Mouse (Mus musculus): ENCODE results near the gene Adap1. TPM values are rescaled to one million over a fixed set of nuclear protein-coding genes. Genes with fewer than 3 reads are reported as not detected.

Gene Adap1
- total RNA-seq, 2 experiments from 2014 or later: 2.1 to 2.3 TPM

DNA sequence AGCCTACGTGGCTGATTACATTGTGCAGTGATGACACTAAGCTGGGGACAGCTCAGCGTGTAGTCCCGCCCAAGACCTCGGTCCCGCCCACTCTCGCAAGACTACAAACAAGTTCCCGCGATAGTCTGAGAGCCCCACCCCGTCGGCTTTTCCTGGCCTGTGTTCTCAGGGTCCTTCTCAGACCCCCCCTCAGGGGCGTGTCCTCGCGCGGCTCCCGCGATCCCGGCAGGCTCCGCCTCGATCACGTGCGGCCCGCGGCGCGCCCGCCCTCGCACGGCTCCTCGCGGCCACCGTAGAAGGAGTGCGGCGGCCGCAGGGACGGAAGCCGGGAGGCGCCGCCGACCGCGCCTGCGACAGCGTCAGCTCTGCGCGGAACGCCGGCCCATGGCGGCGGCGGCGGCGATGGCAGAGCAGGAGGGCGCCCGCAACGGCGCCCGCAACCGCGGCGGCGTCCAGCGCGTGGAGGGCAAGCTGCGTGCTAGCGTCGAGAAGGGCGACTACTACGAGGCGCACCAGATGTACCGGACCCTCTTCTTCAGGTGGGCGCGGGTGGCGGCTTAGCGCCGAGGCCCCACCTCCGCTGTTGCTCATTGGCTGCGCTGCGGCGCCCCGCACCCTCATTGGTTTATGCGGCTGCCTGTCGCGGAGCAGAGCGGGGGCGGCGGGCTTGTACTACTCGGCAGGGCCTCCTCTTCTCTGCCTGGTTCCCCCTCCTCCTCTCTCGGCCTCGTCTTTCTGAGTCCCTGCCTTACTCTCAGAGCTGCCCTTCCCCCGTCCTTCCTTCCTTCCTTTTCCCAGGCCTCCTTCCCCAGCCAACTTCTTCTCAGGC lies 73.1 kb downstream of the Adap1 start, which contains the start of gene Get4:
TSS of gene Get4 (plus strand) at position 244 of the 829 bp plus-strand sequence.
- DNase-seq: peak; percentile 99 to 100

GRCm38 (mm10) chr5:139251736-139252080 lies 73.7 kb downstream of the Adap1 start:
- DNase-seq: no peak

DNA sequence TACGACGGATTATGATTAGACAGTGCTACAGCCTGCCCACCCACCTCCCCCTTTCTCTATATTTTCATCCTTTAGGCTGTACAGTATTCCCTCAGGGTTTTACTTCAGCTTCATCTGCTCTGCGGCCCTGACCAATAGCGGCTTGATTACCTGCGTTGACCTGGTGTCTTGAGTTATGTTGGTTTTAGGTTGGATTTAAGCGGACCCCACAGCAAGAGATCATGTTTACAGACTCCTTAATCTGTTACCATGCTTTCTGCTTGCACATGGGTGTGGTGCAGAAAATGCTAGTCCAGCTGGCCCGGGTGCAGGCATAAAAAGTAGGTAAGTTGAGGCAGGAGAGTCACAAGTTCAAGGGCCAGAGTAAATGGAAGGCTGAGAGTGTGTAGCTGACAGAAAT lies 74.1 kb downstream of the Adap1 start:
- no peak for DNase-seq

DNA sequence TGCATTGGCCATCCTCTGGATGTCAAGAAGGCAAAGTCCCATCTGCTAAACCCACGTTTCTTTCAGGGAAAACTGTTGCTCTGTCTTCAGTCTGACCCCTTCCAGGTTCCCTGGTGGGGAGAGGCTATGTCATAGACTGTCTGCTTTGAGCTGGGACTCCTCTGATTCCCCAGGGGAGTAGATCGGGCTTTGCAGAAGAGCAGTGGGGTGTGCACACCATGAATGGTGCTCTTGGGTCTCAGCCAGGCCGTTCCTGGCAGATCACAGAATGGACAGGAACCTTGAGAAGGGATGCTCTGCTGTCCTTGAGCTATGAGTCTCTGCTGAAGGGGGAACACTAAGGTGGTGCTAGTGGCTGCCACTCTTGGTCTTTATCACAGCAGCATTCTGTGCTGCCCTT lies 76.6 kb downstream of the Adap1 start:
- no peak for DNase-seq

DNA sequence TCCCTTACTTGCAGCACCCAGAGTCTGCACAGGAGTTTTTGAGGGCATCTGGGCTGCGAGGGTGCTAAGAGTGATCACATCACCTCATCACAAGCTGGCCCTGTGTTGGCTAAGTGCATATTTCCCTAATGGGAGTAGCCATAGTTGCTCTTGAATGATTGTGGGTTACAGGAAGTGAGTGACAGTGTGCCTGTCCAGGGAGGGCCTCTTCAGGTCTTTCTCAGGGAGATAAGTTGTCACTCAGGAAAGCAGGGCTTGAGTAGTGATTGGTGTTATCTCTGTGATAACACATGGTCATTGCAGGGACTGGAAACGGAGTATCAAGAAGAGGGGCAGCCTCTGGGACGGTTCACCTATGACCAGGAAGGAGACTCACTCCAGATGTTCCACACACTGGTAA lies 77.7 kb downstream of the Adap1 start:
- DNase-seq: no peak

DNA sequence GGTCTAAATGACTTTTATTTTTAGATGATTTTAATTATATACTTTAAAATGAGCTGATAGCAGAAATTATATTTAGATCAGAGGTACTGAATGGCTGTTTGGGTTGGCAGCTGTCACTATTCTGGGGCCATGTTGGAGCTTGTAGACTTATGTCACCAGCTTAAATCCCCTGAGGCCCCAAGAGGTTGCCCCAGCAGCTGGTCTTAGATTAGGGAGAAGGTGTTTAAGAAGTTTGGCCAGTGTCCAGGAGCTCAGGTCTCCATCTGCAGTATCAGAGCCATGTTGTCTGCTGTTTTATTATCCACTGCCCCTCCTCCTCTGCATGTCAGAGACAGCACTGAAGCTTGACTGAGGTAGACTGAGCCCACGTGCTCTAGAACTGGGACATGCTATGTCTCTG lies 82.0 kb downstream of the Adap1 start:
- DNase-seq: no peak

DNA sequence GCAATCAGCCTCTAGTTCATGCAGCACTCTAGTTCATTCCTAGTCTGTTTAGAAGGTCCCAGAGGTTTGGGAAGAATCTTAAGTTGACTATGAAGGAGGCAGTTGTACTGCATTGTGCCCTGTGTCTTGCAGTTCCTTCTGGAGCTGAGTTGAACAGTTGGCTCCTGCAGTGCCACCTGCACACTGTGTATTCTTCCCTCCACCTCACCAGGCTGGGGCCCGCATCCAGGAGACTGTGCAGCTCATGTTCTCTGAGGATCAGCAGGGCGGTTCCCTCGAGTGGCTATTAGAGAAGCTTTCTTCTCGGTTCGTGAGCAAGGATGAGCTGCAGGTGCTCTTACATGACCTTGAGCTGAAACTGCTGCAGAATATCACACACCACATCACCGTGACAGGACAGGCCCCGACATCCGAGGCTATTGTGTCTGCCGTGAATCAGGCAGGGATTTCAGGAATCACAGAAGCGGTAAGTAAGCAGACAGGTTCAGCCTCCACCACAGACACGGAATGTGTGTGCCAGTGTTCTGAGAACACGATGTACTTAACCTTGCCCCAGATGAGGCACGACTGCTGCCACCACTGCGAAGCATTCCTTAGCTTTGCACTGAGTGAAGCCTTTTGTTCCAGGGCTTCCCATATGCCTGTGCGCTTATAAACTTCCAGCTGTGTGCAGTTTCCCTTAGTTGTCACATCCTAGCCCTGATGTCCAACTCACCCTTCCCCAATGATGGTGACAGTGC lies 84.2 kb downstream of the Adap1 start:
- DNase-seq: peak in 1 of 2 experiments; percentile 20

- no peak for DNase-seq
These were observed 88.0 kb downstream of the Adap1 start for GRCm38 (mm10) chr5:139237436-139237835.

DNA sequence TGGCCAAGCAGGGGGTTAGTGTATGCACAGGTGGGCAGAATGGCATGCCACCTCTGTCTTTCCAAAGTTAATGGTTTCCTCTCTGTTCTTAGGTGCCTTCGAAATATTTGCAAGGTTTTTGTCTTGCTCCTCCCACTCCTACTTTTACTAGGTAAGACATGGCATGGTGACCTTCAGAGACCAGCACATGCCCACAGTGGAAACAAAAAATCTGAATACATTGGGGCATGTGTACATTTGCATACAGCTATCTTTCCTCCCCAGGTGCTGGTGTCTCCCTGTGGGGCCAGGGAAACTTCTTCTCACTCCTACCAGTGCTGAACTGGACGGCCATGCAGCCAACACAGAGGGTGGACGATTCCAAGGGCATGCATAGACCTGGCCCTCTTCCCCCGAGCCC lies 91.0 kb downstream of the Adap1 start:
- no peak for DNase-seq

GRCm38 (mm10) chr5:139232083-139232482 lies 93.3 kb downstream of the Adap1 start:
- DNase-seq: no peak

DNA sequence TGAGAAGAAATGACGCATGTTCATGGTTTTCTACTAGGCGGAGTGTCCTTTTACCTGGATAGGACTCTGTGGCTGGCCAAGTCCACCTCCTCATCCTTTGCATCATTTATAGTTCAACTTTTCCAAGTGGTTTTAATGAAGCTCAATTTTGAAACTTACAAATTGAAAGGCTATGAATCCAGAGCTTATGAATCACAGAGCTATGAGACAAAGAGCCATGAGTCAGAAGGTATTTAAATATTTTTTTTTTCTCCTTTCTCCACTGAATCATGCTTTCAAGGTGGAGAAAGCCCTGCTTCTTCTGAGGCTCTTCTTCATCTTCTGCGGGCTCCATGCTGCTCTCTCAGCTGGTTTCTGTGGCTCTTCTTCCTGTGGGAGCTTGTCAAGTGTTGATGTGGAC lies 95.7 kb downstream of the Adap1 start:
- DNase-seq: no peak

DNA sequence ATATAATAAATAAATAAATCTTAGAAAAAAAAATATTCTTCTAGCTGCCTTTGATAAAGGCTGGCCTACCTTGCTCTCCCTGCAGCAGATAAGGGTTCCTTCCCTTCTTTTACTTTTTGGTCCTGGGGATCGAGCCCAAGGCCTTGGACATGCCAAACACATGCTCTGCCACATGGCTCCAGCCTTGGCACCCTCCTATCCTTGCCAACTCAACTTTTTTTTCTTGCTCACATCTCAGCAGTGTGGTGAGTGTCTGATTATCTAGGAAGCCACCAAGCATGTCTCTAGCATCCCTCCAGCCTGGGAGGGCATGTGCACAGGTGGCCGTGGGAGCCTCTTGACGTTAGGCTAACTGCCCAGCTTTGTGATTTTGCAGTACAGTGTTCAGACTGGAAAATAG lies 97.1 kb downstream of the Adap1 start:
- no peak for DNase-seq

DNA sequence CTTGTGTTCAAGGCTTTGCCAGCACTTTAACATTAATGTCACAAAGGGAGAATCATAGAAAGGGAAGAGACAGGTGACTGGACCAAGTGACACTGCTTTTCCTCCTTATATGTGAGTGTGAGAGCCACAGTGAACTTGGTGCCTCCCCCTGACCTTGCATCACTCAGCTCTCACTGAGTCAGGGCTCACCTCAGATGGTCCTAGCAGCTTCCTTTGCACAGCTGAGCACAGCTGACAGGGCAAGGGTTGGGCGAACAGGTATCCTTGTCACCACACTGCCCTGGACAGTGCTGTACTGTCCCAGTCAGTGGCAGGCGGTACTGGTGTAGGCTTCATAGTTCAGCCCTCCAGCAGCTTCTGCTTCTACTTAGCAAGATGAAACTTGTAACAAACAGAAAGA lies 97.8 kb downstream of the Adap1 start:
- DNase-seq: no peak

DNA sequence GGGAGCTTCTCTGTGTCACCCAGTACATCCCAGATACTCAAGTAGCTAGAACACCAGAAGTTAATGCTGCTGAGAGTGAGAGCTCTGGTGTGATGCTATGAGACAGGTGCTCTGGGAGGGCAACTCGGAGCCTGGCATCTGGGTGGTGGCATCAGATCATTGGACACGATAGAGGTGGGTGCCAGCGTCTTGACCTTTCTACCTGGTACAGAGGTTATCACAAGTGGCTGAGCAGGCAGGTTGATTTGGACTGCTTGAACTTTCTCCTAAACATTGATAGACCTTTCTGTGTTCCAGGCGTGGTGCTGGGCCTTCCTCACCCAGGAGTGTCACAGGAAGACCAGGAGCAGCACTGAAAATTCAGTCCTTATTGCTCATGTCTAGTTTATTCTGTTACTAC lies 98.2 kb downstream of the Adap1 start:
- no peak for DNase-seq

GRCm38 (mm10) chr5:139223331-139223730 lies 102.1 kb downstream of the Adap1 start:
- no peak for DNase-seq

Small RNA genes lying within 50 kb of the gene (microRNA-seq; reads per million reads assigned to microRNA genes)
- 145 to 367 reads per million in 2 experiments for gene Mir339

Other genes with a start within 250 kb of the Adap1 start
- 1 to 10 TPM; 1.5 to 2.0 TPM for gene Prkar1b, start 175.6 kb downstream of the Adap1 start, total RNA-seq (2021)
- gene Dnaaf5, start 175.4 kb downstream of the Adap1 start, total RNA-seq (2021): 10 to 100 TPM; 13.5 to 19.7 TPM
- gene Sun1, start 125.0 kb downstream of the Adap1 start, total RNA-seq (2021): 10 to 100 TPM; 48.3 to 56.7 TPM
- 10 to 100 TPM; 42.0 to 44.7 TPM for gene Get4, start 73.3 kb downstream of the Adap1 start, total RNA-seq (2021)
- 100 to 1,000 TPM in 1 of 2 experiments, 10 to 100 TPM in 1; 82.6 to 103 TPM for gene Cox19, start 25.8 kb upstream of the Adap1 start, total RNA-seq (2021)
- not detected for gene Cyp2w1, start 27.0 kb upstream of the Adap1 start, total RNA-seq (2021)
- 10 to 100 TPM; 39.6 to 40.5 TPM for gene Gpr146, start 52.1 kb upstream of the Adap1 start, total RNA-seq (2021)
- under 1 TPM; 0.47 to 0.69 TPM for gene C130050O18Rik, start 79.7 kb upstream of the Adap1 start, total RNA-seq (2021)
- gene Gper1, start 97.5 kb upstream of the Adap1 start, total RNA-seq (2021): 1 to 10 TPM; 1.1 to 1.3 TPM
- 1 to 10 TPM; 5.6 TPM for gene 3110082I17Rik, start 134.9 kb upstream of the Adap1 start, total RNA-seq (2021)
- 10 to 100 TPM; 15.8 to 20.1 TPM for gene Zfand2a, start 158.9 kb upstream of the Adap1 start, total RNA-seq (2021)
- gene Uncx, start 217.9 kb upstream of the Adap1 start, total RNA-seq (2021): not detected

Data from heart, adult 18-20 months (tissue).